Mouse (Mus musculus): ENCODE data around the gene Foxred2.

- TF ChIP-seq CHD2 (IDR thresholded peaks at IDR 0.05; ENCODE audit: low read depth, low read length) (no peak), MAFK (IDR thresholded peaks at IDR 0.05; ENCODE audit: insufficient read depth, low read depth, low read length) (no peak), ZNF384 (IDR thresholded peaks at IDR 0.05; ENCODE audit: low read depth, low read length) (no peak), HCFC1 (IDR thresholded peaks at IDR 0.05; ENCODE audit: borderline replicate concordance, insufficient read depth, low read length) (no peak), ZC3H11A (IDR thresholded peaks at IDR 0.05; ENCODE audit: borderline replicate concordance, low read depth, low read length) (no peak)
These were observed 24.7 kb upstream of the Foxred2 start for GRCm38 (mm10) chr15:77981181-77981680.

All from ES-E14 (cell line).